Mouse (Mus musculus): ENCODE data around the gene Keap1.
A peak's percentile ranks its signal among the peaks of the same experiment; 100 is the strongest.
"Not testable (repeated sequence)": the region's sequence is repeated elsewhere in the genome, so short reads cannot be mapped to it uniquely, and the experiment has no call there.

The Keap1 gene

DNA sequence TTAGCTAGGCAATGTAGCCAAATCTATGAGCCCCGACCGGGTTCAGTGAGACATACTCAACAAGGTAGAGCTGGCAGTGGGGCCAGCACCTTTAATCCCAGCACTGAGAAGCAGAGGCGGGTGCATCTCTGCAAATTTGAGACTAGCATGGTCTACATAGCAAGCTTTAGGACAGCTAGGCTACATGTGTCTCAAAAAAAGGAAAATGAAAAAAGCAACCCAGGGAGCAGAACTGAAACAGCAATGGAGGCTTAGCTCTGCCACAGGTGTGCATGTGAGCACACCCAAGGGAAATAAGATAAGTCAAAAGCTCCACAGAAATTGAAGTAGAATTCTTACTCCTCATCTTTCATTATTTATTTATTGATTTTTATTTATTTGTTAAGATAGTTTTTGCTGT lies 40.2 kb downstream of the Keap1 start:
- no peak for DNase-seq (ENCODE audit: extremely low read depth, insufficient read length, low spot score)

DNA sequence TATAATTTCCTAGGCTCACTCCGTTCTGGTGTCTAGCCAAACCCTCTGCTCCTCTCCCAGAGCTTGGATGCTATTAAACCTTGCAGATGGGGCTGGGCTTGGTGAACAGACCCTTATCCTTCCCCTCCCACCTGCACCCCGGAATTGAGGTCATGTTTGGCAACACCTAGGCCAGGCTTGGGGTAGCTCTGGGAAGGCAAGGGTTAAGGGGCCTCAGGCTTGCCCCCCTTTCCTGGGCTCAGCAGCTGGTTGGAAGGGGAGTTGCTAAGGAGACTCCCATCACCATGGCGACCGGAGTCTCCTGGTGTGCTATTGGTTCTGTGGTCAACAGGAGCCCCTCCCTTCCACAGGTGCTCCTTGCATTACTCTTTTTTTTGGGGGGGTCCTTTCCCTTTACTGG lies 41.2 kb downstream of the Keap1 start:
- DNase-seq (ENCODE audit: extremely low read depth, insufficient read length, low spot score) = no peak

DNA sequence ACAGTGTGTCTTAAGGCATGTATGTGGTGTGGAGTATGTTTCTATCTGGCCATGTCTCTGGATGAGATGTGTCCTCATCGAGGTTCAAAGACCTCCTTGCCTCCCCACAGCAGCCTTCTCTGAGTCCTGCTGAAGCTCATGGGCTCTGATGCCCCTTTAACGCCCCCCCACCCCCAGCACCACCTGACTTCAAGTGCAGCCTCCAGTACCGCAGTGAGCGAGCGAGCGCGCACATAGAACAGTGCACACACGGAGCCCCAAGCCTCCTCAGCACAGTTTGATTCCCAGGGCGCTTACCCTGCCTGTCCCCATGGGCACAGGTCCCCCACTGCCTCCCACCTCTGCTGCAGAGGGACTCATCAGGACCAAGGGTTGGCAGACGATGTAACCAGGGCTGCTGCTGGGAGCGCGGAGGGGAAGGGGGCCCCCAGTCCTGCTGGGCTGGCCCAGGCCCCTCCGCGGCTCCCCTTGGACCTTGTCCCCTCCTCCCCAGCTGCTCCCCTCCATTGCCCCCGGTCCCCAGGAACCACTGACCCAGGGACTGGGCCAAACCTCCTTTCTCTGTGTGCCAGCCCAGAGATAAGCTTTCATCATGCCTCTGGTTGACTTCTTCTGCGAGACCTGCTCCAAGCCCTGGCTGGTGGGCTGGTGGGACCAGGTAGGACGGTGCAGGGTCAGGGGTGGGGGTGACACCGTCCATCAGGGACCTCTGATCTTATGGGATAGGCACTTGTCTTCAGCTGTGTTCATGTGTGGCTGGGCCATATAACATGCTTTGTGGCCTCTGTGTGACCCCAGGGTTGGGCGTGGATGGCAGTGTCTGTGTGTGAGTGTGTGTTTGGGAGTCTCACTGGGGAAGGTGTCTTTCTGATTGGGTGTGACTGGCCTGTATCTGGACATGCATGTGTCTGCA lies 42.4 kb downstream of the Keap1 start:
- no peak for DNase-seq (ENCODE audit: extremely low read depth, insufficient read length, low spot score)

DNA sequence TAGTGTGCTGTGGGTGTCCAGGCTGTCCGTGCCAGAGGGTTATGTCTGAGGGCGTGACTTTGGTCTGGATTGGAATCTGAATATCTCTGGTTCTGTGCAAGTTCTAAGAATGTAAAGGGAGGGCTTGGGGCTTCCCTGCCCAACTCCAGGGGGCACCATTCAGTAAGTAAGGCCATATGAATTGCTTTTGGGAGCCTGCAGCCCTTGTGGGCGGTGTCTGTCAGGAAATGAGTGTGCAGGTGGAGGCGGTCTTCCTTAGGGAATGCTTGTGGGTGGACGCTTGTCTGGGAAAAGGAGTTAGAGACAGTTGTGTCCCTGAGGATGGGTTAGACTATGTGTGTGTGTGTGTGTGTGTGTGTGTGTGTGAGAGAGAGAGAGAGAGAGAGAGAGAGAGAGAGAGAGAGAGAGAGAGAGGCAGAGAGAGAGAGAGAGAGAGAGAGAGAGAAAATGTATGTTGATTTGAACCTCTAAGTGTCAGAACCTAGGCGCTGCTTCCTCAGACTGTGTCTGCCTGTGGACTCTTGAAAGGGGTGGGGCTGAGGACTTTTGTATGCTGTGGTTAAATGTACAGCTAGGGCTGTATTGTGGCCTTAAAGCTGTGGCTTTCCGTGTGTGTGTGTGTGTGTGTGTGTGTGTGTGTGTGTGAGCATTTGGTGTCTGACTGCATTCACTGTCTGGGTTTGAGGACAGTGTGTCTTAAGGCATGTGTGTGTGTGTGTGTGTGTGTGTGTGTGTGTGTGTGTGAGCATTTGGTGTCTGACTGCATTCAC lies 43.2 kb downstream of the Keap1 start:
- DNase-seq (ENCODE audit: extremely low read depth, insufficient read length, low spot score) = not testable (repeated sequence)

DNA sequence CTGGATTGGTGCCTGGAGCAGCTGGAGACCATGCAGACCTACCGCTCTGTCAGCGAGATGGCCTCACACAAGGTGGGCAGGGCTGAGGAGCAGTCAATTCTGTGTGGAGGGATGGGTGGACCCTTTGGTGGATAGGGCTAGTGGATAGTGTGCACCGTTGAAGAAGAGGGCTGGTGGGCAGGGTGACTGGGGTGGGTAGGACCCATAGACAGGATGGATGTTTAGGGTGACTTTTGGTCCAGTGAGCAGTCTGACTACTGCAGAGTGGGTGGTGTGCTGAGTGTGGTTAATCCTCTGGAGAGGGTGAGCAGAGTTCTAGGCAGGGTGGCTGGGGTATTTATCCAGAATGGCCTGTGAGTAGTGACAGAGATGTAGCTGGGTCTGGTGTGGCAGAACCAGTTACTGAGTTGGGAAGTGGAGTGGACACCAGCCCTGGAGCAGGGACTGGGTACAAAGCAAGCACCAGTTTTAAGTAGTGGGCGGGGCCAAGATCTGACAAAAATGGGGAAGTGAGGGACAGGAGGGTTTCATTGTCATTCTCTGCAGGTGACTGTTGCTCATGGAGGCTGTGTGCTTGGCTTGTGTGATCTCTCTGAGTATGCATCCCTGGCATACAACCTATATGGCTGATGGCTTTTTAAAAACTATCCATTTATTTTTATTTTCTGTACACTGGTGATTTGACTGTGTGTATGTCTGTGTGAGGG lies 44.2 kb downstream of the Keap1 start:
- DNase-seq (ENCODE audit: extremely low read depth, insufficient read length, low spot score) = no peak

DNA sequence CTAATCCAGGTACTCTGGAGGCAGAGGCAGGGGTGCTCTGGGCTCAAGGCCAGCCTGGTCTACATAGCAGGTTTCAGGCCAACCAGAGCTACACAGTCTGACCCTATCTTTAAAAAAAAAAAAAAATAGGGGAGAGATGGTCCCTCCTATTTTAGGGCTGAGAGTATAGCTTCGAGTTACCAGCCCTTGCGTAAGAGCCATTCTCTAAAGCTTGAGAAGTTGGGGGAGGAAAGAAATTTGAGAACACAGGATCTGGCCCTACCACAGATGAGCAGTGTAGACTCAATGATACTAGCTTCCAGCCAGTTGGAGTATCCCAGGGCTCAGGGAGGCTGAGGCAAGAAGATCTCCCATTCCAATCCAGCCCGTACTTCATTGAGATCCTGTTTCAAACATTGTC lies 45.4 kb downstream of the Keap1 start:
- no peak for DNase-seq (ENCODE audit: extremely low read depth, insufficient read length, low spot score)

DNA sequence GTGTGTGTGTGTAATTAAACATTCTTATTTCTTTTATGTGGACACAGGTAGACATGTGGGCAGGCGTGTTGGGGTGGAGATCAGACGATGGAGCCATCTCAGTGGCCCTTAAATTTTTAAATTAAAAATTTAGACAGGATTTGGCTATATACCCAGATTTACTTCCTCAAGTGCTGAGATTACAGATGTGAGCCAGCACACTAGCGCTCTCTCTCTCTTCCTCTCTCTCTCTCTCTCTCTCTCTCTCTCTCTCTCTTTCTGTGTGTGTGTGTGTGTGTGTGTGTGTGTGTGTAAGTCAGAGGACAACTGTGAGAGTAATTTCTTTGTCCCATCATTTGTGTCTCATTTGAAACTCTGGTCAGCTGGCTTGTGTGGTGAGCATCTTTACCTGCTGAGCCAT lies 48.5 kb downstream of the Keap1 start:
- no peak for DNase-seq (ENCODE audit: extremely low read depth, insufficient read length, low spot score)

DNA sequence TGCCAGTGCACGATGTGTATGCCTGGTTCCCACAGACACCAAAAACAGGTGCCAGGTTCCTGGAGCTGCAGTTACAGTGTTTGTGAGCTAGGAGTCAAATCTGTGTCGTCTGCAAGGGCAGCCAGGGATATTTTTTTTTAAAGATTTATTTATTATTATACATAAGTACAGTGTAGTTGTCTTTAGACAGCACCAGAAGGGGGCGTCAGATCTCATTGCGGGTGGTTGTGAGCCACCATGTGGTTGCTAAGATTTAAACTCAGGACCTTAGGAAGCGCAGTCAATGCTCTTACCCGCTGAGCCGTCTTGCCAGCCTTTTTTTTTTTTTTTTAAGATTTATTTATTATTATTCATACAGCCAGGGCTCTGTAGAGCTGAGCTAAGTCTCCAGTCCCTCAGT lies 49.3 kb downstream of the Keap1 start:
- no peak for DNase-seq (ENCODE audit: extremely low read depth, insufficient read length, low spot score)

DNA sequence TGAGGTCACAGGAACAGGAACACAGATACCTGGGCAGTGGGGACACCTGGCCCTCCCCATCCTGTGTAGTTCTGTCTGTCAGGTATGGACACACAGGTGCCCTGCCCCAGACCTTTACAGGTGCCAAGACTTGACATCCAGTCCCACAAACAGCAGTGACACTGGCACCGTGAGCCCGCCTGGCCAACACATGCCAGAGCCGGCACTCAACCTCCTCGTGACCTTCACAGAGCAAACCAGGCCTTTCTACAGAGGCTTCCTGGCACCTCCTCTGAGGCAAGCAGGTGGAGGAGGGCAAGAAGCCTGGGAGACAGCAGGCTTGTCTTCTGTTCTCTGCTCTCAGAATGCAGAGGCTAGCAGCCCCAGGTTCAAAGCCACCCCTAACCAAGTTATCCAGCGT lies 53.7 kb downstream of the Keap1 start:
- DNase-seq (ENCODE audit: extremely low read depth, insufficient read length, low spot score) = no peak

DNA sequence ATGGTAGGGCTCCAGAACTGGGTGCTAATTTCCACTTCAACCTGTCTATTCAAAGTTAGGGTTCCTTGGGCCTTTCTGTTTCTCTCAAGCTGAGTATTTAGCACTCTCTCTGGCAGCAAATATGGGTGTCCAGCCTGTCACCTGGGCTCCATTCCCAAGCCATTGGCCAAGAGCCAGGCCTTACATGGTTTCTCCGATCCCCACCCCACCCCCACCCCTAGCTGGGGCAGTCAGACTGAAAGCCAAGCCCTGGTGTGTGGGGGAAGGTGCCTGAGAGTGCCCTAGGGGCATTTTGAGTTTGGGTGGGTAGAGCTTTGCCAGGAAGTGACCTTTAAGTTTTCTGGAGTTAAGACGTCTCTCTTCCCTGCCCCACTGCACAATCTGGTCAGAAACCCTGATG lies 54.4 kb downstream of the Keap1 start:
- DNase-seq (ENCODE audit: extremely low read depth, insufficient read length, low spot score) = no peak

DNA sequence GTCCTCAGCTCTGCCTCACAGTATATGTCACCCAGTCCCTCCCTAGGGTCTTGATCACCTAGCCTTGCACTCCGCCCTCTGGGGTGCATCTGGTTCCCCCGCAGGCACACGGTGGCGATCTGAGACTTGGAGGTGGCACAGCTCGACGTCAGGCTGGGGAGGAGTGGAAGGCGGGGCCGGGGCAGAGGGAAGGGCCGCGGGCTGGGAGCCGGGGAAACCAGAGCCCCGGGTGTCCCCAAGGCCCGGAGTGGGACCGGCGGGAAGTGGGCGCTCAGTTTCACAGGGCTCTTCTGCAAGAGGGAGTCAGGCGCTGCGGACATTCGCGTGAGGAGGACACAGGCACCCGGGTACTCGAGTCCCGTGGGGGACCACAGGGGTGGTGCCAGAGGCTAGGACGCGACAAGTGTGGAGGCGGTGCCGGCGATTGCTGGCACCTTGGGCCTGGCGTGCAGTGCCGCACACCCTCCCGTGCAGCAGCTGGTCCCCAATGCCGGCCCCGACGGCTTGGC lies 55.2 kb downstream of the Keap1 start:
- peak; percentile 72 for DNase-seq (ENCODE audit: extremely low read depth, insufficient read length, low spot score)

DNA sequence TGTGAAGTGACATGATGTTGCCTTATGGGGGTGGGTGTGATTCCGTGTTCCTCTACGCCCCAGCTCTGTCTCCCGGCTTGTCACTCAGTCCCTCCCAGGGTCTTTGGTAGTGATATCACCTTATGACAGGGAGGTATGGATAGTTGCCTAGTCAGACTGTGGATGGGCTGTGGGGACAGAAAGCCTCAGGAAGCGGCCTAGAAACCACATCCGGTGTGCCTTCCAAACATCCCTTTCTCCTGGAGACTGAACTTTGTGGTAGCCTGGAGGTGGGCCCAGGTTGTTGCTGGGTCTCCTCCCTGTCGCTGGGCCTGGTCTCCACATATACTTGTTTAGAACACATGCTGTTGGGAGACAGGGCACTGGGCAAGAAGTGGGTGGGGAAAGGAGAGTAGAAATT lies 55.7 kb downstream of the Keap1 start:
- DNase-seq (ENCODE audit: extremely low read depth, insufficient read length, low spot score) = peak; percentile 34

DNA sequence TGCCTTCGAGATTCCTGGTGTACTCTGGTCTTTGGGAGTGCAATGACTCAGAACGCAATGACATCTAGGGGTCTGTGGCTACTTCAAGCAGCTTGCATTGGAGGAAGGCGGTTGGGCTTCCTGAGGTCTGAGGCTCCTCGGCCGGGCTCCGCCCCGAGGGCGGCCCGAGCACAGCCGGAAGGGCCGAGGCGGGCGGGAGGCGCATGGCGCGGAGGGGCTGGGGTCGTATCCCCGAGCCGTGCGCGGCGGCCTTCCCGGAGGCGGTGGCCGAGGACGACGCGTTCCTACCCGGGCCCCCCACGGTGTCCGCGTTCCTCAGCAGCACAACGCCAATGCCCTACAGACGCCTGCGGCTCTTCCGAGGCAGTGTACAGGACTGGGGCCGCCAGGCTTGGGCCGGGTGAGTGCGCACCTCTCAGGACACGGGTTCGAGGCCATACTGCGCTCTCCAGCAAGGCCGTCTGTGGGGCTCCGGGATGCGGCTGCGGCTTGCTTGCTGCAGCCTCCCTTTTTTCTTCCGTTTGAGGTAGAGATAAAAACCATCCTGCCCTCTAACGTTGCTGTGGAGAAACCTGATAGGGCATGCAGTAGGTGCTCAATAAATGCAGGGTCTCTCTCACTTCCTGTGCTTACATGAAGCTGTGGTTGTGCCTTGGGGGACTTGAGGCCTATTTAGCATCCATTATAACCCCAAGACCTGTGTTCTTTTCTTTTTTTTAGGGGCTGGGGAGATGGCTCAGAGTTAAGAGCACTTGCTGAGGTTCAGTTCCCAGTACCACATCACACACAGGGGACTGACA lies 57.5 kb downstream of the Keap1 start:
- DNase-seq (ENCODE audit: extremely low read depth, insufficient read length, low spot score) = no peak

DNA sequence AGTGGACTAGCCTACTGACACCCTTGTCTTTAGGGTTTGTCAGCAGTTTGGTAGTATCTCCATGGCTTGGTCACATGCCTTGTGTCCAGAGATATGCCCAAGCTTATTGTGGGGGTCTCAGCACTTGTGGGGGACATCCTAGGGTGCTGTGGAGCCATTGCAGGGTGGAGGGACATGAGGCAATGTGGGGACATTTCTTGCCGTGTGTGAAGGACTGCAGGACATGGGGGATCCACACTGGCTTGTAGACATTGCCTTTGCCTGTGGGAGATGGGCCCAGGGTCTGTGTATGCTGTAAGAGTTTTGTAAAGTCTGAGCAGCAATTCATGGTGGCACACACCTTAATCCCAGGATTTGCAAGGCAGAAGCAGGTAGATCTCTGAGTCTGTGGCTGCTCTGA lies 58.3 kb downstream of the Keap1 start:
- DNase-seq (ENCODE audit: extremely low read depth, insufficient read length, low spot score) = no peak

DNA sequence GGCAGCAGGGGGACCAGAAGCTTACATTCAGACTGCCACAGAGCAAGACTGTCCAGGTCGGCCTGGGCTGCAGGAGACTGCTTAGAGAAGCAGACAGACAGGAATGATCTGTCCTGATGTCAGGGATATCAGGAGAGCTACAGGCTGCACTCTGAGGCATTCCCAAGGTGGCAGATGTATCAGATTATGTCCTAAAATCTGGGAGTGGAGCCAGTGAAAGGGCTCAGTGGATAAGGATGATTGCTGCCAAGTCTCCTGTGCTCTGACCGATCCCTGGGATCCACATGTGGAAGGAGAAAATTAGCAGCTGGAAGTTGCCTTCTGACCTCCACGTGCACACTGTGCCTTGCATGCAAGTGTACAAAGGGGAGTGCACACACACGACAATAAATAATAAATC lies 58.8 kb downstream of the Keap1 start:
- DNase-seq (ENCODE audit: extremely low read depth, insufficient read length, low spot score) = no peak

Measured in 3134 (cell line).